Mouse (Mus musculus) myocyte (in vitro differentiated cells): Measurements from ENCODE around the gene Hivep2.

ENCODE experiments used
- CEBPB ChIP-seq: IDR thresholded peaks from 2 replicates; pipeline ENCODE4 v1.6.1; 2011; ENCODE audit warnings: mild to moderate bottlenecking, moderate library complexity; ENCODE audit not compliant: poor library complexity, insufficient read depth, severe bottlenecking
- E2F4 ChIP-seq: IDR thresholded peaks from one replicate; pipeline ENCODE4 v1.6.1; 2011; ENCODE audit warnings: mild to moderate bottlenecking, control low read depth, moderate library complexity; ENCODE audit not compliant: insufficient read depth
- MAX ChIP-seq: IDR thresholded peaks from one replicate; pipeline ENCODE4 v1.6.1; 2011; ENCODE audit warnings: low read depth, mild to moderate bottlenecking, control low read depth
- MYOD1 ChIP-seq, 3 experiments: IDR thresholded peaks; one replicate each; pipeline ENCODE4 v1.6.1; 2011; ENCODE audit warnings: control low read depth in 2 of 3, low read depth in 2 of 3, mild to moderate bottlenecking in 2 of 3, moderate library complexity in 1 of 3; ENCODE audit not compliant: insufficient read length in 2 of 3, control insufficient read depth in 1 of 3
- POLR2A ChIP-seq: IDR thresholded peaks from one replicate; pipeline ENCODE4 v1.6.1; 2011; ENCODE audit warnings: low read depth, mild to moderate bottlenecking, control low read depth, moderate library complexity; ENCODE audit not compliant: insufficient read length
- POLR2AphosphoS2 ChIP-seq: IDR thresholded peaks from one replicate; pipeline ENCODE4 v1.6.1; 2011; ENCODE audit warnings: low read depth, control low read depth; ENCODE audit not compliant: insufficient read length
- REST ChIP-seq: IDR thresholded peaks from one replicate; pipeline ENCODE4 v1.6.1; 2011; ENCODE audit warnings: mild to moderate bottlenecking, control low read depth, moderate library complexity; ENCODE audit not compliant: insufficient read depth, insufficient read length
- SRF ChIP-seq: IDR thresholded peaks from one replicate; pipeline ENCODE4 v1.6.1; 2011; ENCODE audit warnings: low read depth; ENCODE audit not compliant: control insufficient read depth, insufficient read length
- TCF12 ChIP-seq: IDR thresholded peaks from one replicate; pipeline ENCODE4 v1.6.1; 2011; ENCODE audit warnings: mild to moderate bottlenecking, control low read depth; ENCODE audit not compliant: poor library complexity, insufficient read depth, severe bottlenecking
- TCF3 ChIP-seq: IDR thresholded peaks from one replicate; pipeline ENCODE4 v1.6.1; 2011; ENCODE audit warnings: low read depth, control low read depth; ENCODE audit not compliant: insufficient read length
- USF1 ChIP-seq: IDR thresholded peaks from one replicate; pipeline ENCODE4 v1.6.1; 2011; ENCODE audit warnings: low read depth, mild to moderate bottlenecking, control low read depth, moderate library complexity

DNA sequence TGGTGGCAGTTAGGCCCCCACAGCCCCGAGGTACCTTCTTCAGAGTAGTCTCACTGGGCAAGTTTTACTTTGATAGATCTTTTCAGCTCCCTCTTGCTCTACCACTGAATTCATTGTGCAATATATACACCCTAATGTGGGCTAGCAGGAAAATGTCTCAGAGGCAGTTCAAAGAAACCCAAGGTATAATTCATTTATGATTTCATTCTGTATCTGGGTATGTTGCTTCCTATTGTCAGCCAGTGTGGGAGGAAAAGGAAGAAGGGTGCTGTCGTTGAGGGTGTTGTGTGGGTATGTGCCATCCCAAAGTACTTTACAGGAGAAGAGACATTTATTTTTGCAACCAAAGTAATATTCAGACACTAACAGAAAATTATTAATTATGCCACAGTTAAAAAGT is 92.9 kb downstream of the Hivep2 start:
- TF ChIP-seq POLR2A (no peak), USF1 (no peak), TCF12 (no peak), CEBPB (no peak), MYOD1 (IDR thresholded peaks at IDR 0.05; ENCODE audit: control insufficient read depth in 1 of 3, insufficient read length in 2 of 3, low read depth in 2 of 3) (no peak), E2F4 (no peak), REST (no peak), POLR2AphosphoS2 (no peak), MAX (no peak), TCF3 (no peak), SRF (no peak)
